Mouse (Mus musculus) heart, postnatal 0 days (tissue): ENCODE results near the gene Tst. TPM values are rescaled to one million over a fixed set of nuclear protein-coding genes. Genes with fewer than 3 reads are reported as not detected.

Source experiments
- ATAC-seq: fragments of 200-750 bp; cut with Nextera tagmentation; 2 replicates; pipeline ENCODE4 v1.8.0; 2017; ENCODE audit warnings: low read depth, moderate number of reproducible peaks, moderate library complexity; ENCODE audit not compliant: insufficient read depth
- DNase-seq: peaks from one replicate; pipeline ENCODE4 v3.0.0-alpha.2; 2016; ENCODE audit warnings: low spot score
- H3K27ac ChIP-seq: fragments of 300-500 bp; sonication (generic); 2 replicates; pipeline ENCODE4 v1.5.1; 2014; ENCODE audit warnings: low read depth, mild to moderate bottlenecking
- H3K27me3 ChIP-seq: fragments of 300-500 bp; sonication (generic); 2 replicates; pipeline ENCODE4 v1.6.1; 2014; ENCODE audit warnings: low read length, mixed read lengths; ENCODE audit not compliant: control insufficient read depth, insufficient read depth
- H3K36me3 ChIP-seq: fragments of 300-500 bp; sonication (generic); replicated peaks from 2 replicates; pipeline ENCODE4 v1.6.1; 2014; ENCODE audit warnings: low read length, mixed read lengths; ENCODE audit not compliant: control insufficient read depth, insufficient read depth
- H3K4me1 ChIP-seq: fragments of 300-500 bp; sonication (generic); 2 replicates; pipeline ENCODE4 v1.6.1; 2014; ENCODE audit warnings: antibody characterized with exemption; ENCODE audit not compliant: control insufficient read depth, insufficient read depth
- H3K4me2 ChIP-seq: fragments of 300-500 bp; sonication (generic); 2 replicates; pipeline ENCODE4 v1.6.1; 2014; ENCODE audit warnings: low read depth, mild to moderate bottlenecking, low read length, moderate library complexity
- H3K4me3 ChIP-seq: fragments of 300-500 bp; sonication (generic); 2 replicates; pipeline ENCODE4 v1.5.1; 2014; ENCODE audit warnings: low read depth, low read length
- H3K9ac ChIP-seq: fragments of 300-500 bp; sonication (generic); replicated peaks from 2 replicates; pipeline ENCODE4 v1.6.1; 2014; ENCODE audit warnings: low read depth, low read length, mixed read lengths
- H3K9me3 ChIP-seq: fragments of 300-500 bp; sonication (generic); replicated peaks from 2 replicates; pipeline ENCODE4 v1.6.1; 2016; ENCODE audit warnings: low read length; ENCODE audit not compliant: control insufficient read depth
- CTCF ChIP-seq: IDR thresholded peaks from 2 replicates; pipeline ENCODE4 v1.5.1; 2016; ENCODE audit warnings: antibody characterized with exemption, control low read depth, low read depth
- EP300 ChIP-seq: IDR thresholded peaks from 2 replicates; pipeline ENCODE4 v1.6.1; 2016; ENCODE audit warnings: antibody characterized with exemption, low read depth
- WGBS: fragments of 180-500 bp; shearing (Covaris S2); extraction: QIAGEN DNeasy Blood & Tissue Kit; methylation state at CpG from one replicate; pipeline ENCODE4 v1.1.7; 2014; 5-methylcytosine and 5-hydroxymethylcytosine counted together
- polyA plus RNA-seq: library from polyadenylated mRNA; unstranded; fragments of >200 nt; fragmentation: Nextera tagmentation; extraction: Ambion mirVana; gene quantifications from 2 replicates; pipeline ENCODE4 v1.2.1, GENCODE M21; 2015
- total RNA-seq: library from RNA; depleted of rRNA; stranded (reverse); fragments of >200 nt; gene quantifications from 2 replicates; pipeline ENCODE4 v1.2.3, GENCODE M21; 2014; ENCODE audit warnings: low replicate concordance; rRNA removed

Tst gene
- total and polyA plus RNA-seq, 2 experiments from 2014 or later = 21.9 to 50.9 TPM

DNA sequence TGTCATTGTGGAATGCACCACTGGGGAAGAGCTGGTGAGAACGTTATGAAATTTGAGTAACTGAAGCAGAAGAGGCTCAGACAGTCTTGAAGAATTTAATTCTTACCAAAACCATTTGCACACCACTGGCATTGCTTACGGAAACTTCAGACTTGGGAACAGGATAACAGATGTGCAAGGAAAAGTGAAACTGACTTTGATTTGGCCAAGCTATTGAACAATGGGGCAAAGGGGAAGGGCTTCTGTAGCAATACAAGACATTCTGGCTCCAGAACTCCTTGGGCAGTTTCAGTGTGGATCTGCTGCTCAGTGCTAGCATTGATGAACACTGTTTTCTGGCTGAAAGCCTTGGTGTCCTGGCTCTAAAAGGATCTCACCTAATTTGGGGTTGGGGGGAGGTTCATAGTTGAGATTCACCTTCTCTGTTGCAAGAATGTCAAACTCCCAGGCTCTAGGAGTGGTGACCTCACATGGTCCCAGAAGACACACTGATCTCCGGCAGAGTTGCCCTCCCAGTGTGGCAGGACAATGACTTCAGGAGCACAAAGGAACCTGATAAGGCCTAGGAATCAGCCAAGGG is 54.0 kb downstream of the Tst start:
- DNase-seq (no peak), ATAC-seq (no peak)
- no peak overlapping the region for H3K4me3 ChIP-seq
- no peak for TF ChIP-seq CTCF
- TF ChIP-seq EP300 = no peak
- WGBS = 45% methylated on average over 3 of the region's 3 CpGs
- no peak overlapping the region for H3K27ac ChIP-seq
- no peaks in the 10 kb centered on the region for H3K4me1 ChIP-seq
- no peaks in the 10 kb centered on the region for H3K36me3 ChIP-seq
- no peaks in the 10 kb centered on the region for H3K27me3 ChIP-seq
- H3K4me2 ChIP-seq = no peak overlapping the region
- no peak overlapping the region for H3K9ac ChIP-seq
- no peaks in the 10 kb centered on the region for H3K9me3 ChIP-seq

Other genes with a start within 250 kb of the Tst start
- gene Ift27, start 231.8 kb downstream of the Tst start, total RNA-seq = 14.7 and 18.6 TPM in 2 replicates
- 33.5 and 34.7 TPM in 2 replicates for gene Ift27, start 231.8 kb downstream of the Tst start, polyA plus RNA-seq
- not detected in 2 replicates for gene Pvalb, start 199.5 kb downstream of the Tst start, total RNA-seq
- 1.9 and 2.1 TPM in 2 replicates for gene Pvalb, start 199.5 kb downstream of the Tst start, polyA plus RNA-seq
- 1.3 and 2.3 TPM in 2 replicates for gene Ncf4, start 161.1 kb downstream of the Tst start, total RNA-seq
- gene Ncf4, start 161.1 kb downstream of the Tst start, polyA plus RNA-seq = 1.5 and 2.2 TPM in 2 replicates
- 0.50 and 6.0 TPM in 2 replicates for gene Csf2rb2, start 100.2 kb downstream of the Tst start, total RNA-seq
- gene Csf2rb2, start 100.2 kb downstream of the Tst start, polyA plus RNA-seq = 0.19 and 0.23 TPM in 2 replicates
- gene Csf2rb, start 80.2 kb downstream of the Tst start, total RNA-seq = 3.5 and 3.7 TPM in 2 replicates
- gene Csf2rb, start 80.2 kb downstream of the Tst start, polyA plus RNA-seq = 0.77 and 0.79 TPM in 2 replicates
- not detected in 2 replicates for gene Tex33, start 10.0 kb downstream of the Tst start, total RNA-seq
- gene Tex33, start 10.0 kb downstream of the Tst start, polyA plus RNA-seq = not detected in 2 replicates
- 40.0 and 52.2 TPM in 2 replicates for gene Mpst, start 509 bp upstream of the Tst start, total RNA-seq
- gene Mpst, start 509 bp upstream of the Tst start, polyA plus RNA-seq = 1.1 and 1.2 TPM in 2 replicates
- 38.4 and 49.8 TPM in 2 replicates for gene Kctd17, start 22.7 kb upstream of the Tst start, total RNA-seq
- gene Kctd17, start 22.7 kb upstream of the Tst start, polyA plus RNA-seq = 15.7 and 17.8 TPM in 2 replicates
- 0.50 TPM in 1 of 2 replicates, not detected in the other for gene Tmprss6, start 62.7 kb upstream of the Tst start, total RNA-seq
- 0.29 and 0.49 TPM in 2 replicates for gene Tmprss6, start 62.7 kb upstream of the Tst start, polyA plus RNA-seq
- gene Il2rb, start 89.4 kb upstream of the Tst start, total RNA-seq = 0.12 TPM in 1 of 2 replicates, not detected in the other
- gene Il2rb, start 89.4 kb upstream of the Tst start, polyA plus RNA-seq = 0.08 TPM in 2 replicates
- gene C1qtnf6, start 125.5 kb upstream of the Tst start, total RNA-seq = 22.1 and 23.0 TPM in 2 replicates
- gene C1qtnf6, start 125.5 kb upstream of the Tst start, polyA plus RNA-seq = 27.4 and 29.9 TPM in 2 replicates
- gene Sstr3, start 138.8 kb upstream of the Tst start, total RNA-seq = 0.04 TPM in 1 of 2 replicates, not detected in the other
- 0.12 and 0.19 TPM in 2 replicates for gene Sstr3, start 138.8 kb upstream of the Tst start, polyA plus RNA-seq
- gene Rac2, start 166.9 kb upstream of the Tst start, total RNA-seq = 3.1 and 6.5 TPM in 2 replicates
- gene Rac2, start 166.9 kb upstream of the Tst start, polyA plus RNA-seq = 4.0 and 5.6 TPM in 2 replicates
- 4.3 and 6.0 TPM in 2 replicates for gene Cyth4, start 191.1 kb upstream of the Tst start, total RNA-seq
- 2.8 and 3.1 TPM in 2 replicates for gene Cyth4, start 191.1 kb upstream of the Tst start, polyA plus RNA-seq